Mouse (Mus musculus) B cell, adult 2 months (primary cell): ENCODE measurements around the gene Traf3ip3.

Experiments used
- DNase-seq, 2 experiments: peaks; one replicate each; pipeline ENCODE4 v3.0.0; 2022

Traf3ip3 gene

DNA sequence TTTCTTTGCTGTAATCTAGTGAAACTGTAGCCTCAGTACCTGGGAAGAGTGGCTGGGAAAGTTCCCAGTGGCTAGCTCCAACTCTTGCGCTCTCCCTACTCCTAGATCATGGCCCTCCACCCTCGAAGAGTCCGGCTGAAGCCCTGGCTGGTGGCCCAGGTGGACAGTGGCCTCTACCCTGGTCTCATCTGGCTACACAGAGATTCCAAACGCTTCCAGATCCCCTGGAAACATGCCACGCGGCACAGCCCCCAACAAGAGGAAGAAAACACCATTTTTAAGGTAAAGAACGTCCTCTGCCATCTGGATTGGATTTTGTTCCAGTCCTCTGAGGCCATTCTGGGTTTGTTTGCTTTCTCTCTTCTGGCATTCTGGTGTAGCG is 44.4 kb downstream of the Traf3ip3 start:
- no peak for DNase-seq

DNA sequence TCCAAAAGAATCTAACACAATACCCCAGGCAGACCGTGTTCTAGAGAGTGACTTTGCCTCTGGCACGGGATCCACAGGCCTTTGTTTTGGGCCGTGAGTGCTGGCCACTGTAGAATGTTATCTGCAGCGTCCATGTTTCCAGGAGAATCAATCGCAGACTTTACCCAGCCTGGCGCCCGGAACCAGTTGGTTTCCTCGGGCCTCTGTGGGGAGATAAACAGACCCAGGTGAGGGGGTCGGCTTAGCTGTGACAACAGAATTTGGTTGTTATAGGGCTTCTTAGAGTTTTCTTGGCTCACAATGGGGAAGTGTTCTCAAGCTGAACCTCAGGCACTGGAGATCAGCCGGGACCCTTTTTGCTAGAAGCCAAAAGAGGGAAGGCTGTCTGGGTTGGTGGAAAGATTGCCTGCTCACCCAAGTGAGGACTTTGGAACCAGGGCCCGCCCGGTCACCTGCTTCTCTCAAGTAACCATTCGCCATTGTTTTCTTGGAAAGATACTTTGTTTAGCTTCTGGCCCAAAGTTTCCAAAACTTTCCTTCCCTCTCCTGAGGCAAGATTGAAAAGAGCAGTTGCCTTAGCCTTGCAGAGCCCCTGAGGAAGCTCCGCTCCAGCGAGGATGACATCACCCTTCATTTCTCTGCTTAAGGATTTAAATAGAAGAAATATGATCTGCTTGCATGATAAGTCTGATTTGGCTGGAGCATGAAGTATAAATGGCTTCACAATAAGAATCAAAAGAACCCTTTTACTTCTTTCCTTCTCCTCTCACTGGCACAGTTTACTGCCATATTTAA is 45.0 kb downstream of the Traf3ip3 start:
- no peak for DNase-seq

DNA sequence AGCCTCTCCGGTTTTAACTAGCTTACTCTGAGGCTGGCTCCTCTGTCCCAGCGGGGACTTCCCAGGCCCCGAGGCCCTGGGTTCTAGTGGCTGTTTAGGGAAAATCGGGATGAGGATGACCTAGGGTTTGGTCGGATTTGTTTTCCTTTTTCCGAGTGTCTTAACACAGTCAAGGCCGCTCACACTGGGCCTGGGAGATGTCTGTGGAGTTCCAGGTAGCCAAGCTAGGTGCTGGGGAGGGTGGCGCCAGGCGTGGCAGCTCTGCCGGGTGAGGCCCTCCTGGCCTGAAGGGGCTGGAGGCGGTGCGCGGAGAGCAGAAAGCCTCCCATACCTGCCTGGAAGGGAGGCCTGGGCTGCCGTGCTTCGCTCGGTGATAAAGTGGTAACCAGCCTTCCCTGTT is 47.9 kb downstream of the Traf3ip3 start:
- no peak for DNase-seq

DNA sequence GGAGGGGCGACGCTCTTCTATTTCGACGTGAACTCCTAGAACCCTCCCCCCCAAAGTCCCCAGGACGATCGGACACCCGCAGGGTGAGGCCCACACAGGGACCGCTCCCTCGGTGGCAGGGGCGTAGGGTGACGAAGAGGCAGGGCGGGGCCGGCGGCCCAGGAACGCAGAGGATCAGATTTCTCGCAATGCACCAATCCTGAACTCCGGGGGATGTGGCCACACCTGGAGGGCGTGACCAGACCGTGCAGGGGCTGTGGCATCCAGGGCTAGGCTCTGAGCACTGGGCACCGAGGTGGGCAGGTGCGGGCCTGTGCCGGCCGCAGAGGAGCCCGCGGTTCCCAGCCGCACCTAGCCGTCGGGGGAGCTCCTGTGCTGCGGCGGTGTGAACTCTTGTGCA is 48.6 kb downstream of the Traf3ip3 start, which contains the start of gene Irf6:
Gene Irf6, plus strand, starts transcription at position 240 of the 400 bp plus-strand sequence.
- peak; percentile 36 to 39 for DNase-seq

DNA sequence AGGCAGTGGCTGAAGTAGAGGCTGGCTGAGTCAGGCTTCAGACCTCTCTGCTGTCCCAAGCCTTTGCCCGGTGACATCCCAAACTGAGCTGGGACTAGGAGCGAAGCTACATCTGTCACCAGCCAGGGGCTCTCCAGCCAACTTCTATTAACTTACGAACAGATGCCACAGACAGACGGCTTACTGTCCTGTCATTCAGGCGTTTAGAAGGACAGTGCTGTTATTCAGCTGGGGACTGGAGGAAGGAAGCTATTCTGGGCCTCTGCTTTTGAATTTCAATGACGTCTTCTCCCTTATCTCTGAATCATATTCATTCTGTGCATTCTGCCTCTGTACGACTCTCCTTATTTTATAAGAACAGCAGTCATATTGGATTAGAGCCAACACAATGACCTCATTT is 50.4 kb downstream of the Traf3ip3 start:
- DNase-seq: no peak

DNA sequence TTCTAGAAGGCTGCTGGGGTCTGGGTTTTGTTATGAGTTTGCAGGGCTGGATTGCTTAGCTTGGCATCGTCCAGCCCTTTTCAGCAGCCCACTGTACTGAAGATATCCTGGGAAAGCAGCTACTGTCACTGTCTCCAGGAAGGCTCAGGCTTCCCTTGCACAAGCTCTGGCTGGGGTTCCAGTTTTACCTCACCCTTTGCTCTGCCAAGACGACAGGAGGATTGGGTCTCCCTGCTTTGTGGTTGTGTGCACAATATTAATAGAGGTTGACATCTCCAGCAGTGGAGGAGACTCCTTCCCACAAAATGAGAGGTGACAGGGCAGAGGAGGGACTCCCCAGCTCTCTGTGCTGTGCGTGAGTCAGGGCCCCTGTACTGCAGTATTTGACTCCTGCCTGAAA is 52.3 kb downstream of the Traf3ip3 start:
- no peak for DNase-seq

DNA sequence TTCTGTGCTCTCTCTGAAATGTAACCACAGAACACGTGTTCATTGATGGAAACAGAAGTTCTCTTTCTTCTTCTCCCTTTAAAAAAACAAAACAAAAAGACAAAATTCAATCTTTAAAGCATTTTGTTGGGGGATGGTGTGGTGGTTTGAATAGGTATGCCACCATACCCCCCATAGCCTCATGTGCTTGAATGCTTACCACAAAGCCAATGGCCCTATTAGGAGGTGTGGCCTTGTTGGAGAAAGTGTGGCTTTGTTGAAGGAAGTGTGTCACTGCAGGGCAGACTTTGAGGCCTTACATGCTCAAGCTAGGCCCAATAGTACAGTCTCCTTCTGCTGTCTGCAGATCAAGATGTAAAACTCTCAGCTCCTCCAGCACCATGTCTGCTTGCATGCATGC is 55.1 kb downstream of the Traf3ip3 start:
- DNase-seq: no peak

DNA sequence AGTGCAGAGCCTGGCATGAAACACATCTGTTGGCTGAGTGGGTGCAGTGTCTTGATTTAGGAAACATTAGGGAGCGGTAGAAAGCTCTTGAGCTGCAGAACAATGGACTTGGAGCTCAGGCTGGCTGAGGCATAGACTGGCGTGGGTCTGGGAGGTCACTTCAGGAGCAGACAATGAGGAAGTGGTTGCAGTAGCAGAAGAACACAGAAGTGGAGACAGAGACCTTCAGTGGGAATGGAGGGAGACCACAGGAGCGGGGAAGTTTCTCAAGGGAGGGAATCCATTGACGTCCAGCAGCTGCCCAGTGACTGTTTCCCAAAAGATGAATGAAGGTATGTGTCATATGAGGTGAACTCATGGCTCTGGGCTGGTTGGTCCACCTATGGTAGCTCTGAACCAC is 56.4 kb downstream of the Traf3ip3 start:
- DNase-seq: no peak

DNA sequence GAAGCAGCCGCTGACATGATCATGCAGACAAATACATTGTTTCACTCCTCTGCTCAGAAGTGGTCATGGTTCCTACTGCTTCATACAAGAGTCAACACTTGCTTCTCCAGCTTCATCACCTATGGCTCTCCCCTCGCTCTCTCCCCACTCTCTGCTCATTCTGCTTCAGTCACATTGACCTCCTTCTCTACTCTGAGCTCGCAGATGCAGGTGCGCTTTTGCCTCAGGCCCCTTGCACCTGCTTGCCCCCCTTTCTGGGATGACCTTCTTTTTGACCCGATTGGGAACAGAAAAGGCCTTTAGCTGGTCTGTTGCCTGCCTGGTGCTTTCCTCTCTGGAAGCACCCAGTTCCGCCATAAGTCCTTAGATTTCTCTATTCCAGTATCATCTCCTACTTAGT is 57.0 kb downstream of the Traf3ip3 start:
- DNase-seq: no peak

DNA sequence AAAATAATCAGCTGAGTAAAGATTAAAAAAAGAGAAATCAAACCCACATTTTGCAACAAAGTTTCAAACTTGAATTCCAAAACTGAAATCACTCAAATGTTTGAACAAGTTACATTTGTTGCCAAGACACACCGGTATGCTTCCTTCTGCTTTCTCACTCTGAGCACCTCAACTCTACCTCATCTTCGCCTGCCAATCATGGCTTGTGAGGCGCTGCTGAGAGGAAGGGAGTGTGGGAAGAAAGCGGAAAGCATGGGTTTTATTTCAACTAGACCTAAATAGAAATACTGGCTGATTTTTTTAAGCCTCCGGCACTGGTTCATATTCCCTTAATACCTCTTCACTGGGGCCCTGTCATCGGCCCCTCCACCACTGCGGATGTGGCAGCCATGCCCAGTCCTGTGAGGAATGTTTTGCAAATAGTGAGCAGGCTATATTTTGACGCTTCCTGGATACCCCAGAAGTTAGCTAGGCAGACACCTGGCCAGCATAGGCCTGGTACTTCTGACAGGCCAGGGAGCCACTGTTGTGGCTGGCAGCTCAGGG is 58.9 kb downstream of the Traf3ip3 start:
- DNase-seq: no peak

DNA sequence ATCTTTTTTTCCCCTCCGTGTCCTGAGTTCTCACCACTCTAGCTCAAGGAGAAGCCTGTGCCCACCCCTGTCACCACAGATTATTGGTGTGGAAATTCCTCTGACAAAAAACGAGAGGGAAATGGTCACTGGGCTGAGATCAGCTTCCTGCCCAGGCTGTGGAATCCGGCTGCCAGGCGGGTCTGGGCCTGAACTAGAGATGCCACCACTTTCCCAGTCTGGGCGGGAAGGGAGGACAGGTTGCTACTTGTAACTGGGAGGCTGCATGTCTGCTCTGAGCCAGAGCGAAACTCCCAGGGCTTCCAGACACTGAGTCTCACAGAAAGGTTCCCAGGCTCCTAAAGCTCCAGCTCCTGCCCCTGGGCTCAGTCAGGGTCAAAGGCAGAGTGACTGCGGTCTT is 60.4 kb downstream of the Traf3ip3 start:
- no peak for DNase-seq

DNA sequence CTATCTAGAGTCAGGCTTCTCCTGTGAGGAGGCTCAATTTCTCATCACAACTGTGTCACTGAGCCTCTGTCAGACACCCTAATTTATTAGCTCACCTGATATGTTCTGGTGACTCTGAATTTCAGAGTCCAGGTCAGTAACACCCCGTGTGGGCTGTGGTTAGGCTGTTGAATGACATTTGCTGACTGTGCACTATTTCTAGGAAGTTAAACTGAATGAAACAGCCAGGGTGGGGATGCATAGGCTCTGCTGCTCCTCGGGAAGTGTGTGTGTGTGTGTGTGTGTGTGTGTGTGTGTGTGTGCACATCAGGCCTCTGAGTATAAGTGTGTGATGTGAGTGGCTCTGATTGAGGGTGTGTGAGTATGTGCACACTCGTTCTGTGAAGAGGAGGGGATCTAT is 62.8 kb downstream of the Traf3ip3 start:
- no peak for DNase-seq

DNA sequence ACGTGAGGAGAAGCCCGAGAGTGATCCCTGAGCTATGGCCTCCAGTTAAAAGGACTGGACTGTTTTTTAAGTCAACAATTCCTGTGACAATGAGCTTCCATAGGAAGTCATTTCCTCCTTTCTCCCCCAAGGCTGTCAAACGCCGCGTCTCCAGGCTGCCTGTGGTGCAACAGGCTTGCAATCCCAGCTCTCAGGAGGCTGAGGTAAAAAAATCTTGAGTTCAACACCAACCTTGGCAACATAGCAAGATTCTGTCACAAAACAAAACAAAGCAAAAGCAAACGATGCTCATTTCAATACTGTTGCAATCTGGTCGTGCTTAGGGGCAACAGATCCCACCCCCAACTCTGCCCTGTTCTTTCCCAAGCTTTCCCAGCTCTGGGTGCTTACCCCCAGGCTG is 63.4 kb downstream of the Traf3ip3 start:
- DNase-seq: no peak

DNA sequence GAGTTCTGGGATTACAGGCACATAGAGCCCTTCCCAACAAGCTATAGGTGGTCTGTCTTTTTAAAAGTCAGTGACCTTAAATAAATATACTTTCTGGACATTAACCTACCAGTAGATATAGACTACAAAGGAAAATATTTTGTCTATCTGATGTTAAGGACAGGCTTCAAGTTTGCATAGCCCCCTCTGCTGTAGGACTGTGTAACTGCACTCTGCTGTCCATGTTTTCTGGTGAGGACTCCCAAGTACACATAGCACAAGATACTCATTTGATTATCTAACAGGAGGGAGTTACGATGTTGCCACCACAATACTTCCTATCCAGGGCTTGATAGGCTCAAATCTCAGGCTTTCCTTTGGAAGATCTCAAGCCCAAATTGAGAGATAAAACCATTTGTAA is 67.8 kb downstream of the Traf3ip3 start:
- peak in 1 of 2 experiments; percentile 12 for DNase-seq

DNA sequence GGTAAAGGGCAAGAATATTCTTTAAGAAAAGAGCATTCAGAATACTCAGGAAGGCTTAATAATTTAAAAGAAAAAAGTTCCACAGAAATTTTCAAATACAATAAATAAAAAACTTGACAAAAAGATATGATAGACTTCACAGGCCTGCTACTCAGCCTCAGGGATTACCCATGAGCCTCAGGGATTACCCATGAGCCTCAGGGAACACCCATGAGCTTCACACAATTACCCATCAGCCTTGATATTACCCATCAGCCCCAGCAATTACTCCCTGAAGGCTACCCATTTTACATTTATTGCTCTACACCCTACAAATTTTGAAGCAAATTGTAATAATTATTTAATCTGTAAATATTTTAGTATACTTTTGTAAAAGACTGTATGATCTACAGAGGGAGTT is 69.1 kb downstream of the Traf3ip3 start:
- DNase-seq: no peak

DNA sequence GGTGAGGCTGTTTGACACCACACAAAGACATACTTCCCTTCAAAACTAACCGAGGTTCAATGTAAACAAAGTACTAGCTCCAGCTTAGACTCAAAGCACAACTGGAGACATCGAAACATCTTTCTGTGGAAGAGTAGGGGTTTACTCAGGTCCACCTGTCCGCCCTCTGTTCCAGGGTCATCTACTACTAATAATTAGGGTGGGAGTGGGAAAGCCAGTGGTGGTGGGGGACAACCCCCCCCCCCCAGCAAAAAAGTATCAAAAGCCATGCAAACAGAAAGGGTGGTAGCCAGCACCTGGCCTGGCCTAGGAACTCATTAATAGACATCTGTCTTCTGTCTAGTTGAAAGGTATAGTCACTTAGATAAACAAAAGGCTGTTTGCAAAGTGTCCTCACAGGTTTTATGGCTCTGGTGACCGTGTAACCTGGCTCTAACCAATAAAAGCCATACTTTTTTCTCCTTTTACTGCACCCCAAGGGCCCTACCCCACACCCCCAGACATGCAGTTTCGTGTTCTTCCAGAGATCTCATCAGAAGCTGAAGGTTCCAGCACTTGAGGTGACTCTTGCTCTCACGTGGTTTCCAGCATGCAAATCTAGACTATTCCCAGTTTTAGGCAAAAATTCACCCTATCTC is 70.1 kb downstream of the Traf3ip3 start:
- no peak for DNase-seq

DNA sequence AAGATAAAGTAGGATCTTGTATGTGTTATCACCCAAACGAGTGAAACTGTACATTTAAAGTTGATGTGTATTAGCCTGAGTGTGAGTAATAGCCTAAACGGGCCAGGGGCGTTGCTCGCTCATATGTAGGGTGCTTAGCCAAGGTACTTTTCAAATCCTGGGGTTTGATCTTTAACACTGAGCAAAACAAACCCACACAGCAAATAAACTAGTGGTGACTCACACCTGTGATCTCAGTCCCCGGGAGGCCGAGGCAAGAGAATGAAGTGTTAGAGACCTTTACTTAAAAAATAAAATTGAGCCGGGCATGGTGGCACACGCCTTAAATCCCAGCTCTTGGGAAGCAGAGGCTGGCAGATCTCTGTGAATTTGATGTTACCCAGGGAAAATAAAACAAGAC is 70.7 kb downstream of the Traf3ip3 start:
- DNase-seq: no peak

DNA sequence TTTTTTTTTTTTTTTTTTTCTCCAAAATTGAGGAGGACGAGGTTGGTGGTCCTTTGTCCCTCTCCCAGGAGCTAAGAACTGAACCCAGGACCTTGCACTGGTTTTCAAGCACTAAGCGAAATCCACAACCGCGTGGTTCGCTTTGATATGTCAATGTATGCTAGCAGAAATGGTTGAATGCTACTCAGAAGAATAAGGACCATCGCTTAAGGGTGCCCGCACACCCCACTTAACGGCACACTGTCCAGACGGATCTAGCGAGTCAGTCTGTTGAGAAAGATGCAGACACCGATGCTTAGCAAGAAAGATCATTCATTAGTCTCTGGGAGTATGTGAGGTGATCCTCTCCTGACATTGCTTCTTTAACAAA is 71.1 kb downstream of the Traf3ip3 start:
- DNase-seq: peak in 1 of 2 experiments; percentile 10

DNA sequence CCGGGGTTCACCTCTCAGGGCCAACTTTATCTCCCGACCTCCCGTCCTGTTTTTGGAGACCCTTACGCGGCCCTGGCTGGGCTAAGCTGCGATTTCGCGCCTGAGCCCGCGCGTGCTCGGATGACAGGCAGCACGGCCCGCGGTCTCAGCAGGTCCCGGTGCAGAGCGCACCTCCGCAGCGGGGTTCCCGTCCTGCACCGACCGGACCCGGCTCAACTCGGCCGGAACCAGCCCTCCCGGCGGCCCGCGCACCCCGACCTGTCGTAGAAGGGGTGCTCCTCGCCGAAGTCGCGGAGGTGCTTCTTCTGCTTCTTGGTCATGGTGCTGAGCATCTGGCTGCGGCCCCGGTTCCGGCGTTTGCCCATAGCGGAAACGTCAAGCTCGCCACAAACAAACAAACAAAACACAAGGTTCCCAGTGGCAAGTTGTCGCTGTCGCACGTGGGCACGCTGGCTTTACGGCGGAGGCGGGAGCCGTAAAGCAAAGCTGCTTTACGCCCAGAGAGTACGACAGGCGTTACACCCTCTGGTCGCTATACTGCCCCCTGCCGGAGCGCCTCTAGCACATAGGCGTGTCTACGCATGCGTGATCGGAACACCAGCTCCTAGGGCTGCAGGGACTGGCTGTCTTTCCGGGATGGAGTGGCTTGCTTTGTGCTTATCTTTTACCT is 71.6 kb downstream of the Traf3ip3 start, which contains the start of gene Diexf:
Gene Diexf, minus strand, starts transcription at position 487 of the 670 bp plus-strand sequence.
- peak; percentile 97 for DNase-seq

DNA sequence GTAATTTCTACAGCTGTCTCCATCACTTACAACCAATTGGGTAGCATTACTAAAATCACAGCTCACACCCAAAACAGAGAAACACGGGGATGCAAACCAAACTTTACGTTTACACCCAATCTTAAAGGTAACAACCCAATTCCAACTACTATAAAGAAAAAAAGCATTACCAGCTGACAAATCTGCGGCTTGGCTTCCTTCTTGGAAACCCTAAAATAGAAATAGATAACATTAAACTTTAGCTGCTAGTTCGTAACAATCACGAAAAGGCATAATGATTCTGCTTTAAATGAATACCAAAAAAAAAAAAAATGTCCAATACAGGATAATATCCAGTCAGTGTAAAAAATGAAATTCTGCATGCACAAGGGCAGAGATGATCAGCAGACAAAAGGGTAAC is 72.2 kb downstream of the Traf3ip3 start:
- no peak for DNase-seq

DNA sequence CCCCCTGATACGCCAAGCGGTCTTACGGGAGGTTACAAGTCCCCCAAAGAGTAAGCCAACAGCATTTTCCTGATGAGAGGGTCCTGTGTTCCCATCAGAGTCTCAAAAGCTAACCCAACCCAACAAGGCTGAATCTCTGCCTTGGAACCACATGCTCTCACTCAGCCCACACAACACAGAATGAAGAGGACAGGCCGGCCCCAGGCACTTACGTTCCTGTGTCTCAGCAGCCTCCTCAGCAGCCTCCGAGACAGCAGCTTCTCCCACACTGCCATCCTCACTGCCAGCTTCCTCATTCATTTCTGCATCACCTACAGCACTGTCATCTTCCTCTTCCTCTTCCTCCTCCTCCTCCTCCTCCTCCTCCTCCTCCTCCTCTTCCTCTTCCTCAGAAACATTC is 73.4 kb downstream of the Traf3ip3 start:
- no peak for DNase-seq

DNA sequence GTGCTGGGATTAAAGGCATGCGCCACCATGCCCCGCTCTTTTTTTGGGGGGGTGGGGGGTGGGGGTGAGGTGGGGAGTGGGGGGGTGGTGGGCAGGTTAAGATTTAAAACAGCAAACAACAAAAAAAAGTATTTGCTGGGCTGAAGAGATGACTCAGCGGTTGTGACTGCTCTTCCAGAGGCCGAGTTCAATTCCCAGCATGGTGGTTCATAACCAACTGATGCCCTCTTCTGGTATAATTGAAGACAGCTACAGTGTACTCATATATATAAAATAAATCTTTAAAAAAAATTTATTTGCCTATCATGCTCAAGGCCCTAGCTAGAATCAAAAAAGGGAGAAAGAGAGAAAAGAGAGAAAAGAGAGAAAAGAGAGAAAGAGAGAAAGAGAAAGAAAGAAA is 75.7 kb downstream of the Traf3ip3 start:
- DNase-seq: no peak
